Mouse (Mus musculus) kidney, postnatal 0 days (tissue): ENCODE measurements around the gene Arpp21. TPM values are rescaled to one million over a fixed set of nuclear protein-coding genes. Genes with fewer than 3 reads are reported as not detected.

ENCODE experiments used
- ATAC-seq: fragments of 200-750 bp; cut with Nextera tagmentation; replicated peaks from 2 replicates; pipeline ENCODE4 v1.8.0; 2017; ENCODE audit warnings: low read depth, moderate number of reproducible peaks, moderate TSS enrichment, moderate library complexity; ENCODE audit not compliant: low FRiP score
- DNase-seq: peaks from one replicate; pipeline ENCODE4 v3.0.0-alpha.2; 2016; ENCODE audit warnings: low spot score
- H3K27ac ChIP-seq: fragments of 300-500 bp; sonication (generic); 2 replicates; pipeline ENCODE4 v1.5.1; 2014; ENCODE audit warnings: mild to moderate bottlenecking
- H3K27me3 ChIP-seq: fragments of 300-500 bp; sonication (generic); 2 replicates; pipeline ENCODE4 v1.6.1; 2014; ENCODE audit warnings: low read length, mixed read lengths; ENCODE audit not compliant: insufficient read depth
- H3K36me3 ChIP-seq: fragments of 300-500 bp; sonication (generic); 2 replicates; pipeline ENCODE4 v1.6.1; 2014; ENCODE audit warnings: low read length, mixed read lengths; ENCODE audit not compliant: insufficient read depth
- H3K4me1 ChIP-seq: fragments of 300-500 bp; sonication (generic); replicated peaks from 2 replicates; pipeline ENCODE4 v1.6.1; 2014; ENCODE audit warnings: antibody characterized with exemption, low read length, mixed read lengths; ENCODE audit not compliant: insufficient read depth
- H3K4me2 ChIP-seq: fragments of 300-500 bp; sonication (generic); 2 replicates; pipeline ENCODE4 v1.6.1; 2014; ENCODE audit warnings: mild to moderate bottlenecking, low read length, moderate library complexity, mixed read lengths
- H3K4me3 ChIP-seq: fragments of 300-500 bp; sonication (generic); replicated peaks from 2 replicates; pipeline ENCODE4 v1.5.1; 2014; ENCODE audit warnings: low read depth, low read length
- H3K9ac ChIP-seq: fragments of 300-500 bp; sonication (generic); 2 replicates; pipeline ENCODE4 v1.6.1; 2014; ENCODE audit warnings: low read depth, low read length
- H3K9me3 ChIP-seq: fragments of 300-500 bp; sonication (generic); replicated peaks from 2 replicates; pipeline ENCODE4 v1.6.1; 2016; ENCODE audit warnings: low read length, inconsistent platforms, mixed read lengths
- CTCF ChIP-seq: IDR thresholded peaks from 2 replicates; pipeline ENCODE4 v1.5.1; 2016; ENCODE audit warnings: antibody characterized with exemption, low read depth, mild to moderate bottlenecking, moderate library complexity
- WGBS: fragments of 180-500 bp; shearing (Covaris S2); extraction: QIAGEN DNeasy Blood & Tissue Kit; methylation state at CpG from one replicate; pipeline ENCODE4 v1.1.7; 2014; 5-methylcytosine and 5-hydroxymethylcytosine counted together
- polyA plus RNA-seq: library from polyadenylated mRNA; unstranded; fragments of >200 nt; fragmentation: Nextera tagmentation; extraction: Ambion mirVana; gene quantifications from 2 replicates; pipeline ENCODE4 v1.2.1, GENCODE M21; 2015

The Arpp21 gene
- polyA plus RNA-seq, 1 experiment from 2014 or later, result 0.63 TPM

DNA sequence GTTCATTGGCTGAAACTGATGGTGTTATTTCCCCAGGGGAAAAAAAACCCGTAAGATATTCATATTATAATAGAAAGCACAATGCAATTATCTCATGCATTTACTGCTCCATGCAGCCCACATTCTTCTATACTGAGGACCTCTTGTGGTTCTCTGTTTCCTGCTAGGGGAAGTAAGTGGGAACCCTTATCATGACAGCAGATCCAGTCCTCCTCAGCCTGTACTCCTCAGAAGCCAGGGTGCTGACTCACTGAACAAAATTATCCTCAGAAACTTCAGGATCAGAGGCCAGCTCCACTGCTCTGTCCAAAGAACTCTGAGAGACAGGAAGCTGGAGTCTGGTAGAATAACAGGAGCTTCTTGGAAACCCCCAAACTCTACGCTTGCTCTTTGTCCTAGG, 10.7 kb downstream of the Arpp21 start:
- H3K4me3 ChIP-seq, result no peak overlapping the region
- ATAC-seq, result no peak
- no peaks in the 10 kb centered on the region for H3K27me3 ChIP-seq
- H3K27ac ChIP-seq, result no peak overlapping the region
- TF ChIP-seq CTCF, result no peak
- no peaks in the 10 kb centered on the region for H3K9me3 ChIP-seq
- H3K4me1 ChIP-seq, result no peaks in the 10 kb centered on the region
- no peak for DNase-seq
- 71% methylated on average over 2 of the region's 2 CpGs for WGBS
- H3K36me3 ChIP-seq, result no peaks in the 10 kb centered on the region
- H3K9ac ChIP-seq, result no peak overlapping the region
- H3K4me2 ChIP-seq, result no peak overlapping the region

DNA sequence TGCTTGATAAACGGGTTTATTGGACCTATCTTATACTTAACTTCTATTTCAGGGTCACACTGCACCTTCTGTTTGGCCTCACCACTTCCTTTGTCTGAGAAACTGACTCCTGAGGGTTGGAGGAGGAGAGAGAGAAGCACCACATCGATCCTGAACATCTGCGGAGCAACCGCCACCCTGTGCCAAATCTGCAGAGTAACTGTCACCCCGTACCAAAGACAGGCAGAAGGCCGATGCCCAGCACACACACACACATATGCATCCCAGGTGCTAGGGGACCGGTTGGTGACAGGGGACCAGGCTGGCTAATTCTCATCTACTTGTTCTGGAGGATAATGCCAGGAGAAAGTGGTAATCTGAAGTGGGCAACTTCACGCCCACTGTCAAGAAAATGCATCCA, 16.4 kb downstream of the Arpp21 start:
- H3K27me3 ChIP-seq, result no peaks in the 10 kb centered on the region
- no peaks in the 10 kb centered on the region for H3K9me3 ChIP-seq
- WGBS, result 83% methylated on average over 8 of the region's 8 CpGs
- no peaks in the 10 kb centered on the region for H3K4me1 ChIP-seq
- DNase-seq, result no peak
- no peak overlapping the region for H3K9ac ChIP-seq
- ATAC-seq, result no peak
- TF ChIP-seq CTCF, result no peak
- no peaks in the 10 kb centered on the region for H3K36me3 ChIP-seq
- no peak overlapping the region for H3K27ac ChIP-seq
- H3K4me2 ChIP-seq, result no peak overlapping the region
- H3K4me3 ChIP-seq, result no peak overlapping the region

DNA sequence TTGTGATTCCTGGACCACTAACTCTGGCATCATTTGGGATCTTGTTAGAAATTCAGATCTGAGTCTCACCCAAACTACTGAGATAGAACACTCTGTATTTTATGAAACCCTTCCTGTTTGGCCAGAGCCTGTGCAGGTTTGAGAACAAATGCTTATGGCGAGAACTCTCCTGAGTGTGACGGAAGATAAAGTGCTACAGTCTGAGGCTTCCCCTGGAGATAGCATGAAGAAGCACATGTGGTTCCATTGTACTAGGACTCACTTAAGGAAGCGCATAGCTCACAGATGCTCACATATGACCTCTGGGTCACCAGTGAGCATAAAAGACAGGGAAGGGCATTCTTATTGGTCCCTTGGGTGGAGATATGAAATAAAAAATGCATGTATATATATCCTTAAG, 17.5 kb downstream of the Arpp21 start:
- H3K4me1 ChIP-seq, result no peaks in the 10 kb centered on the region
- no peaks in the 10 kb centered on the region for H3K27me3 ChIP-seq
- H3K9ac ChIP-seq, result no peak overlapping the region
- no peak overlapping the region for H3K4me3 ChIP-seq
- H3K27ac ChIP-seq, result no peak overlapping the region
- no peak for ATAC-seq
- no peak overlapping the region for H3K4me2 ChIP-seq
- no peak for TF ChIP-seq CTCF
- H3K9me3 ChIP-seq, result no peaks in the 10 kb centered on the region
- 76% methylated on average over 3 of the region's 3 CpGs for WGBS
- H3K36me3 ChIP-seq, result no peaks in the 10 kb centered on the region
- DNase-seq, result no peak

DNA sequence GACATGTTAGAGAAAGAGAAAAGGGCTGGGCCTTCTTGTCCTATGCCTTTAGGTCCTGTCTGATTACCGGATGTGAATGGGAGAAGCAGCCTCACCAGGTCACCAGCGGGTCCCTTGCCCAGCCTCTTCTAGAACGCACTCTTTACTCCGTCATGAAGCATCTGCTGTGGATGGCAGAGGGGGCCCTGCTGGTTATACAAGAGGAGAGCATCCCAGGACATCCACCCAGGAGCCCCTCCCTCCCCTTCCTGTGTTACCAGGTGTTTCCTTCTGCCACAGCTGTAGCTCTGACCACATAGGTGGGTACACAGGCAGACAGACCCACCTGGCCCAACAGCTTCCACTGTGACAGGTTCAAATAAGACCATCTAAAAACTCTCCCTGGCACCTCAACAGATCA, 18.6 kb downstream of the Arpp21 start:
- no peak overlapping the region for H3K9ac ChIP-seq

DNA sequence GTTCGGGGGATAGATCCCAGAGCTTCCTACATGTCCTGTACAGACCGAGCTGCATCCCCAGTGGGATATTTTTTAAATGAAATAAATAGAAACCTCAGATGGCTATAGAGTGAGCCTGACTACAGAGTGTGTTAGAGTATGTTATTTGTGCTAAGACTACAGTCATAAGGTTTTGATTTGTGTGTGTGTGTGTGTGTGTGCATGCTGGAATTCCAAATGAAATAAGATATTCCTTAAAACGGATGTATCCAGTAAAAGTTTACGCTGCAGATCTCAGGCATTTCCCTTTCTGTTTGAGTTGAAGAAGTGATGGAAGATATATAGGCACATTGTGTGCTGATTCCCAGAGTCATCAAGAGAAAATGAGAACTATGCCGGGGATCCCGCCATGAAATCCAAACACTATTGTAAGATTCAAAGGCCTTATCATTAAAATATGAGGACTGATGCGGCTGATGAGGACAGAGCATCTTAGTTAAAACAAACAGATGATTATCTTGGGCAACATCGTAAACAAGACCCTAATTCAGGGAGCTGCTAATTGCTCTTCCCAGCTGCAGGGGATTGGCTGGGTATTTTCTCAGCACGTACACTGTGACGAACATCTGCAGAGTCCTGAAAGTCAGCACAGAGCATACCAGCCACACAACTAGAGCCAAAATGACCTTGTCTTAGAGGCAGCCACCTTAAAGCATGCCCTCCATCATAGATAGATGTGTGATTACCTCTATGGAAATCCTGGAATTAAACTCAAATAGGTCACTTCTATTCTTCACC, 20.5 kb downstream of the Arpp21 start:
- no peaks in the 10 kb centered on the region for H3K27me3 ChIP-seq
- no peak for TF ChIP-seq CTCF
- no peaks in the 10 kb centered on the region for H3K9me3 ChIP-seq
- H3K4me2 ChIP-seq, result no peak overlapping the region
- no peak overlapping the region for H3K4me3 ChIP-seq
- ATAC-seq (no peak), DNase-seq (peak; percentile 40)
- H3K4me1 ChIP-seq, result no peaks in the 10 kb centered on the region
- H3K9ac ChIP-seq, result no peak overlapping the region
- 48% methylated on average over 10 of the region's 10 CpGs for WGBS
- no peak overlapping the region for H3K27ac ChIP-seq
- no peaks in the 10 kb centered on the region for H3K36me3 ChIP-seq

More for the DNA sequence above, 18.6 kb downstream of the Arpp21 start:
- ATAC-seq (no peak), DNase-seq (no peak)
- no peak overlapping the region for H3K27ac ChIP-seq
- no peak overlapping the region for H3K4me2 ChIP-seq
- no peaks in the 10 kb centered on the region for H3K4me1 ChIP-seq
- TF ChIP-seq CTCF, result no peak
- H3K27me3 ChIP-seq, result no peaks in the 10 kb centered on the region
- H3K9me3 ChIP-seq, result no peaks in the 10 kb centered on the region
- H3K4me3 ChIP-seq, result no peak overlapping the region
- H3K36me3 ChIP-seq, result no peaks in the 10 kb centered on the region
- 82% methylated on average over 4 of the region's 4 CpGs for WGBS

DNA sequence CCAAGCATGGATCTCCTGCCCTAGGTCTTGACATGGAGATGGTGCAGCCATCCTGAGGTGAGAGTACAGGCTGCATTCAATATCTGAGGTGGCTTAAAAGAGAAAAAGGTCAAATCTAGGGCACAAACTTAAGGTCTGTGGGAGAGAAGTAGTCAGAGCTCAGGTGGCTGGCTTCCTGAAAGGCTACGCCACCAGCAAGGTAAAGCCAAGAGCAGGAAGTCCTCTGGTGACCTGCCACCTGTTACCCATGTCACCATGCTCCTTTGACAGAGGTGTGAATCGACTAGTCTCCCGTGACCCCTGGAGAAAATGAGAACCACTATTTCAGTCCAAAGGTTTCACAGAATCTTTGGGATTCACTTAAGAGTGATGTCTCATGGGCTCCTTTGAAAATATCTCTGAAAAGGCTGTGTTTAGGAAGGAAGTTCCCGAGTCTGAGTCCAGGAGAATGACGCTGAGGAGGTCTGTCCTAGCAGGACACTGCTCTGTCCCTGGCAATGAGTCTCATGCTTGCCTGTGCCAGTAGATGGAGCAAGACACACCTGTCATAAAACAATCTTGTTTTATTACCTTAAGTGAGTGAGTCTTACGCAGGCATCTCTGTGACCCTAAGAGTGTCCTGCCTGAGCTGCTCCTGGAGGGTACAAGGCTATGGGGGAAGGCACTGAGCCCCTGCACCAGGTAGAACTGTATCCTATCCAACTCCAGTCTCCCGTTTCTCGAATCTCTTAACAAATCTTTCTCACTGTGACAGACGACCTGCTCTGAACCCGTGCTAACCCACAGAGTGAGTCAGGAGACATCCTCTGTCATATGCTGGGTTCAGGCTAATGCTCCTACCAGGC, 22.1 kb downstream of the Arpp21 start:
- Histone ChIP-seq H3K4me1 (no peaks in the 10 kb centered on the region), H3K27me3 (no peaks in the 10 kb centered on the region), H3K4me3 (no peak overlapping the region), H3K36me3 (no peaks in the 10 kb centered on the region), H3K9me3 (no peaks in the 10 kb centered on the region), H3K27ac (no peak overlapping the region), H3K9ac (no peak overlapping the region), H3K4me2 (no peak overlapping the region)
- DNase-seq (no peak), ATAC-seq (no peak)
- WGBS, result 35% methylated on average over 10 of the region's 10 CpGs
- peak; percentile 46; the same call in 1 of the 2 replicates for TF ChIP-seq CTCF
